Mouse (Mus musculus) spleen, adult 2 months (tissue): ENCODE results near the gene Spty2d1.

Source experiments
- CTCF ChIP-seq: fragments of 200-500 bp; IDR thresholded peaks from 2 replicates; pipeline ENCODE4 v1.5.1; 2011; ENCODE audit warnings: mild to moderate bottlenecking, inconsistent platforms; ENCODE audit not compliant: insufficient read depth, insufficient read length, insufficient replicate concordance; ENCODE audit errors: extremely low read depth
- POLR2A ChIP-seq: fragments of 200-500 bp; IDR thresholded peaks from 2 replicates; pipeline ENCODE4 v1.6.1; 2011; ENCODE audit warnings: low read depth, low read length, inconsistent platforms

GRCm38 (mm10) chr7:46964070-46964469 lies 44.1 kb downstream of the Spty2d1 start:
- TF ChIP-seq CTCF (no peak), POLR2A (no peak)
